Mouse (Mus musculus): Measurements from ENCODE around the gene Slc22a13.

DNA sequence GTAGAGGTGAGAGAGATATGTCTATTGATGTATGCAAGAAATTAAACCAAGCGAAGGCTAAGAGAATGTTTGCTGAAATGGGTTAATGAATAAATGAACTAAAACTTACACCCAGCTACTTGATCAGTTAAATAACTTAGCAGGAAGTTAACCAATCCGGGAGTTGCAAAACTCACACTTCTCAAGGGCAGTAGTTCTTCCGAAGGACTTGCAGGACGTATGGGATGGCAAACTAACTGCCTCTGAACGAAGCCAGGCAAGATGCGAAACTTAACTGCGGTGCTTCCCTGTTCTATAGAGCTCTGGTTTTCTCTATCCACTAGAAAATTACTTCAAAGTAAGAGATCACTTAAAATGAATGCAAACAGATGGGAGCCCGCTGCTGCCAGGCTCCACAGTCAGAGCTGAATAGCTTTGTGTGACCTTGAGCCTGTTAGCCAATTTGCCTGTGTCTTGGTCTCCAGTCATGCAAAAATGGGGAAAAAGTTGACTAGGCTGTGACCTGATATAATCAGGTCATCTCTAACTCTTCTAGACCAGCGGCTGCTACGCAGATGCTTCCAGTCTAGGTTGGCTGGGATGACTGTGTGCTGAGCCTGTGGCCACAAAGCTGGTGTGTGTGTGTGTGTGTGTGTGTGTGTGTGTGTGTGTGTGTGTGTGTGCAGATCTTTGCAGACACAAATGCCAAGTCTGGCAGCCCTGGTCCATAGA, 9.6 kb downstream of the Slc22a13 start:
- TF ChIP-seq POLR2A (IDR thresholded peaks at IDR 0.05; ENCODE audit: low read depth, low read length) (no peak), CTCF (conservative IDR thresholded peaks at IDR 0.05; ENCODE audit: insufficient read depth, insufficient read length, low read depth, low read length) (no peak)

Data from kidney, adult 2 months (tissue).